Mouse (Mus musculus) bone marrow macrophage, adult 2 months (primary cell): ENCODE results near the gene Med20. TPM values are rescaled to one million over a fixed set of nuclear protein-coding genes. Genes with fewer than 3 reads are reported as not detected.

ENCODE experiments used
- H3K27ac ChIP-seq: 2 replicates; pipeline ENCODE4 v1.5.1; 2012; ENCODE audit warnings: low read depth, low read length; ENCODE audit not compliant: insufficient read depth
- H3K4me1 ChIP-seq: 2 replicates; pipeline ENCODE4 v1.6.1; 2012; ENCODE audit warnings: low read length; ENCODE audit not compliant: control insufficient read depth, insufficient read depth
- H3K4me3 ChIP-seq: 2 replicates; pipeline ENCODE4 v1.5.1; 2012; ENCODE audit warnings: mild to moderate bottlenecking, low read length, moderate library complexity; ENCODE audit not compliant: insufficient read depth
- CTCF ChIP-seq: IDR thresholded peaks from 2 replicates; pipeline ENCODE4 v1.5.1; 2012; ENCODE audit warnings: low read depth, mild to moderate bottlenecking, low read length, moderate library complexity
- POLR2A ChIP-seq: IDR thresholded peaks from 2 replicates; pipeline ENCODE4 v1.6.1; 2012; ENCODE audit warnings: mild to moderate bottlenecking, low read depth, low read length, borderline replicate concordance
- polyA plus RNA-seq: library from polyadenylated mRNA; stranded (reverse); fragments of >200 nt; gene quantifications from 2 replicates; pipeline ENCODE4 v1.2.4, GENCODE M21; 2012; ENCODE audit not compliant: missing spikeins, insufficient read depth, insufficient read length

Gene Med20
- polyA plus RNA-seq, 1 experiment: 19.7 TPM

DNA sequence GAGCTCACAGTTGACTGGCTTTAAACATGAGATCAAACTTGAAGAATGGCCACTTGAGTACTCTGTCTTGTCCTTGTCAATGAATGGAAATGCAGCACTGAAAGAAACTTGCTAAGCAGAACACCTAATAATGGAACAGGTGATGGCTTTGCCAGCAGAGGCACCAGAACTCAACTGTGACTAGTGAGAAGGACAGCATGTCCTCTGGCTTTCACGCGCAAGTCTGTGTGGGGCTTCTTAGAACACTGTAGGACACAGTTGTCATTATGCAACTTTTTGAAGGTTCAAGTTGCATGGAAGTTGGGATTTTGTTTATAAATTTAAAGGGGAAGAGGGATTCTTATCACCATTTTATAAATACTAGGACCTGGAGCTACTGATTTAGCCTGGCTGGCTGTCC lies 13.7 kb downstream of the Med20 start:
- Histone ChIP-seq H3K4me3 (no peak overlapping the region), H3K27ac (no peak overlapping the region), H3K4me1 (peaks cover 3% of the 10 kb centered on the region; the same call in 1 of the 2 replicates)
- no peak for TF ChIP-seq POLR2A
- no peak for TF ChIP-seq CTCF

- Histone ChIP-seq H3K4me1 (peaks cover 8% of the 10 kb centered on the region; the same call in 1 of the 2 replicates), H3K27ac (no peak overlapping the region), H3K4me3 (no peak overlapping the region)
- TF ChIP-seq CTCF (no peak), POLR2A (no peak)
Measured at GRCm38 (mm10) chr17:47626031-47626430, 14.6 kb downstream of the Med20 start.

DNA sequence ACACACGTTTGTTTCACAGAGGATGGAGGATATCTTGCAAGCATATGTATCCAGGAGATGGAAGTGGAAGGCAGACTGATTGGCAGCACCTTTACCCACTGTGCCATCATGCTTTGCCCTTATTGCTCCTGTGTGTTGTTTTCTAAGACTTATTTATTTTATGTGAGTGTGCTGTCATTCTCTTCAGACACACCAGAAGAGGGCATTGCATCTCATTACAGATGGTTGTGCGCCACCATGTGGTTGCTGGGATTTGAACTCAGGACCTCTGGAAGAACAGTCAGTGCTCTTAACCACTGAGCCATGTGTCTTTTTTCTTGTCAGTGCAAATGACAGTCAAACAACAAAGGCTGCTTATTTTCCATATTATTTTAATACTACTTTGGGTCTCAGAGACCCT lies 16.4 kb downstream of the Med20 start:
- no peak overlapping the region for H3K27ac ChIP-seq
- H3K4me3 ChIP-seq: no peak overlapping the region
- TF ChIP-seq POLR2A (no peak), CTCF (no peak)
- H3K4me1 ChIP-seq: peaks cover 8% of the 10 kb centered on the region; the same call in 1 of the 2 replicates

DNA sequence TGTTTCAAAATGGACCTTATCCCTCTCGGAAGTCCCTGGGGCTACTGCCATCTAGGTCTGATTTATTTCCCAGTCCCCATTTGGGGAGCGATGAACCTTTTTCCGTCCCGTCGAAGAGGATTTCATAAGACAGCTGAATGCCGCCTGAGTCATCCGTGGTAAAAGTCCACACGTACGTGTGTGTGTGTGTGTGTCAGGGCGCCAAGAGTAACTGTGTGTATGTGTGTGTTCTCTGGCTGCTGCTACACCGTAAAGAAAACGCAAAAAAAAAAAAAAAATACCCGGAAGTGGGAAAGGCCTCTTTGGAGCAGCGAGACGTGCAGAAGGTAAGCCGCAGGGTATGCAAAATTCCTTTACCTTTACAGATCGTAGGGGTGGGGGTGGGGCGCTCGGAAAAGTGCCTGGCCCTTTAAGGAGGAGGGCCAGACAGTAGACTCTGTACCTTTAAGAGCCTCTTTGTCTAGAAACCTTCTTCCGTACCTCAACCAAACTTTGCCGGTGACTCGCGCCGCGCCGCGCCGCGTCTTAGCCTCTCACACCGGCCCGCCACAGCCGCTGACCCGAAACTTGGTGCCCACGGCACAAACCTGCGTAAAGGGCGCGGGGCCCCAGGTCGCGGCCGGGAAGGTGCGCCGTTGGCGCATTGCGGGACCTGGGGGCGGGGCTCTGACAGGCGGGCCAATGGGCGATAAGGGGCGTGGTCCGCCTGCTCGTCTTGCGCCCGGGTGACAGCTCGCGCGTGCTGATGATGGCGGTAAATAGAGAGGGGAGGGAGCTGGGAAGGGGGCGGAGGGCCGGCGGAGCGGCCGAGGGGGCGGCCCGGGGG lies 17.7 kb downstream of the Med20 start:
- TF ChIP-seq CTCF: no peak; the same call in 1 of the 2 replicates
- TF ChIP-seq POLR2A: no peak
- Histone ChIP-seq H3K4me1 (peaks cover 8% of the 10 kb centered on the region; the same call in 1 of the 2 replicates), H3K27ac (peak overlapping the region; percentile 63), H3K4me3 (peak overlapping the region; percentile 93)

DNA sequence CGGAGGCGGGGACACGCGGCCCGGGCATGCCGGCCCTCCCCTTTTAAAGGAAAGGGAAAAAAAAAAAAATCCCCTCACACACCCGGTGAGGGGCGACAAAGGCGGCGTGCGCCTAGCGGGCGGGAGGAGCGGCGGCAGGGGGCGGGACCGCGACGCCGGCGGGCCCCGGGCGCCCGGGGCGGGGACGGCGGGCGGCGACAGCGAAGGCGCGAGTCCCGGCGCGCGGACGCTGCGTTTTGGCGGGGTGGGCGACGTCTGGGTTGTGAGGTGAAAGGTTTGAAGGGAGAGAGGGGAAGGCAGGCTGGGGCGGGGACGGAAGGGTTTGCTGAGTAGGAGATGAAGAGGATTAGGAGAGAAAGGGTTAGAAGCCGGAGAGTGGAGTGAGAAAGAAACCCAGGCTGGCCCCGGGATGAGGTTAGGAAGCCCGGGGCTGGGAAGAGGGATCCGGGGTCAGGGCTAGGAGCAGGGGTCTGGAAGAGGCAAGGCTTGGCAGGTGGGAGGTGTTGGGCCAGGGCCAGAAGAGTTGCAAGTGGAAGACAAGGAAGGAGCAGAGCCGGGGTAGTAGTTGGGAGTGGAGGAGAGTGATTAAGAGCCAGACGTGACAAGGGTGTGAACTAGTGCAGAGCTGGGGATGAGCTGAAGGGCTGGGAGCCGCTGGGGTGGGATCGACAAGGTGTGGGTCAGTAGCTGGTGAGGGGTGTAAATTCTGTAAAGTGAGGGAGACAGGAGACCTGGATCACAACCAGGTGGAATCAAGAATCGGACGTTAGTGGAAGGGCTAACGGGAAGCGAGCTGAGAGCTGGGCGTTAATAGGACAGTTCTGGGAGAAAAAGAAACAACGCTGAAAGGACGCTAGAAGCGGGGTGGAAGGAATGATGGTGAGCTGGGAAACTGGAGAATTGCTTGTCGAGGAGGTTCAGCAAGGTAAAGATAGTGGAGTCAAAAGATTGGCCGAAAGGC lies 18.6 kb downstream of the Med20 start:
- Histone ChIP-seq H3K4me1 (peaks cover 8% of the 10 kb centered on the region; the same call in 1 of the 2 replicates), H3K4me3 (peak overlapping the region; percentile 93), H3K27ac (peak overlapping the region; percentile 33; the same call in 1 of the 2 replicates)
- TF ChIP-seq CTCF: no peak; the same call in 1 of the 2 replicates
- no peak for TF ChIP-seq POLR2A

DNA sequence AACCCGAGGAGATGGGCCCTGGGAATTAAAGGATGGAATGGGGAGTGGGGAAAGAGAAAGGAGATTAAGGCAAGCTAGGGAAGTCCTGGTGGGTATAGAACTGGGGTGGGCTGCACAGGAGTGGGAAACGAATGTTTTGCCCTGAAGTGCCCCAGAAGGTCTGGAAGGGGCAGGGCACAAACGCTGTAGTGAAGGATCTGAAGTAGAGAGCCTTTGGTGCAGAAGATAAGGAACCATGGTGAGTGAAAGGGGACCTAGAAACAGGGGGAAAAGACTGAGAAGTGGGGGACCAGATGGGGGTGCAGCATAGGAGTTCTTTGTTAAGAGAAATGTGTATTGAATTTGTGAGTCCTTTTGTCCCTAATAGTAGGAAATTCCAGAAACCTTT lies 19.3 kb downstream of the Med20 start, which contains the start of gene Usp49:
Gene Usp49 (plus strand): TSS at position 13 of the 388 bp plus-strand sequence.
- peak within 1 kb of the TSS; percentile 33; the same call in 1 of the 2 replicates for H3K27ac ChIP-seq
- peaks cover 8% of the 10 kb centered on the region; the same call in 1 of the 2 replicates for H3K4me1 ChIP-seq
- no peak for TF ChIP-seq POLR2A
- TF ChIP-seq CTCF: no peak
- H3K4me3 ChIP-seq: peak within 1 kb of the TSS; percentile 93

- H3K4me1 ChIP-seq: peaks cover 8% of the 10 kb centered on the region; the same call in 1 of the 2 replicates
- no peak overlapping the region for H3K4me3 ChIP-seq
- H3K27ac ChIP-seq: no peak overlapping the region
- TF ChIP-seq CTCF (no peak), POLR2A (no peak)
Measured at GRCm38 (mm10) chr17:47632181-47632840, 20.9 kb downstream of the Med20 start.

DNA sequence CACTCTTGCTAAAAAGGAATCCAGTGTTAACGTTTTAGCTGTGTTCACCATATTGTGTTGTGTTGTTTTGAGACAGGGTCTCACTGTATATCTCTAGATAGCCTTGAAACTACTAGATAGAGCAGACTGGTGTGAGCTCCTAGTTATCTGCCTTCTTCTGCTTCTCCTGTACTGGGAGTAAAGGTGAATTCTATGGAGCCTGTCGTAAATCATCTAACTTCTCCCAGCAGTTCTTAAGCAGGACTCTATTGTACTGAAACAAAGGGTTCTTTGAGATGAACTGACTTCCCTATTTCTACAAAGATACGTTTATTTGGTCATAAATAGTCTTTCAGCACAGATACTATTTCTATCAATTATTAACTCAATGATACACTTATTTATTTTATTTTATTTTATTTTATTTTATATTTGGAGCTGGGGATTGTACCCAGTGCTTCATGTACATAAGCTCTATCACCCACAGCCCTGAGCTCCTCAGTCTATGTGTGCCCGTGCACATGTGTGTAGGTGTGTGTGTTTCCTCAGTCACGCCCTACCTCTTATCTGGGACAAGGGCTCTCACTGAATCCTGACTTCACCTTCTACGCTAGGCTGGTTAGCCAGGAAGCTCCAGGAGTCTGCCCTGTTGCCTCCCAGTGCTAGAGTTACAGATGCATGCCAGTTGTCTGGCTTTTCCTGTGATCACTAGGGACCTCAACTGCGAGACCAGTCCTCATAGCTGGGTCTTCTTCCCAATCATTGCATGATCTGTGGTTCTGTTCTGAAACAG lies 22.8 kb downstream of the Med20 start:
- TF ChIP-seq POLR2A (no peak), CTCF (no peak)

GRCm38 (mm10) chr17:47642992-47643391 lies 31.6 kb downstream of the Med20 start:
- H3K27ac ChIP-seq: no peak overlapping the region
- no peak for TF ChIP-seq CTCF
- TF ChIP-seq POLR2A: no peak
- H3K4me3 ChIP-seq: no peak overlapping the region
- no peaks in the 10 kb centered on the region for H3K4me1 ChIP-seq

More for the DNA sequence above, 22.8 kb downstream of the Med20 start:
- H3K4me3 ChIP-seq: no peak overlapping the region
- peaks cover 5% of the 10 kb centered on the region; the same call in 1 of the 2 replicates for H3K4me1 ChIP-seq
- no peak overlapping the region for H3K27ac ChIP-seq
